Mouse (Mus musculus): Measurements from ENCODE around the gene Utp11. TPM values are rescaled to one million over a fixed set of nuclear protein-coding genes. Genes with fewer than 3 reads are reported as not detected.

Gene Utp11
- total RNA-seq, 2 experiments from 2014 or later, result 11.0 to 14.0 TPM

- no peak for DNase-seq
Measured at GRCm38 (mm10) chr4:124632856-124633255, 60.5 kb downstream of the Utp11 start.

GRCm38 (mm10) chr4:124631456-124631855 is 61.9 kb downstream of the Utp11 start:
- no peak for DNase-seq

Small RNAs within 50 kb of the gene (microRNA-seq; reads per million reads assigned to microRNA genes)
- 0 reads per million in 2 experiments for gene Gm24721
- gene Mir697, result 0 reads per million in 2 experiments

Other genes starting within 250 kb of the Utp11 start
- gene 3100002H09Rik, start 82.8 kb downstream of the Utp11 start, total RNA-seq (2021), result not detected
- gene Pou3f1, start 36.8 kb downstream of the Utp11 start, total RNA-seq (2021), result under 1 TPM; 0.15 to 0.33 TPM
- gene Fhl3, start 7.1 kb upstream of the Utp11 start, total RNA-seq (2021), result 10 to 100 TPM in 1 of 2 experiments, 1 to 10 TPM in 1; 8.2 to 13.8 TPM
- gene Sf3a3, start 21.2 kb upstream of the Utp11 start, total RNA-seq (2021), result 10 to 100 TPM; 18.8 to 19.4 TPM
- 1 to 10 TPM; 5.6 to 7.0 TPM for gene Inpp5b, start 48.2 kb upstream of the Utp11 start, total RNA-seq (2021)
- gene Mtf1, start 108.5 kb upstream of the Utp11 start, total RNA-seq (2021), result 10 to 100 TPM; 15.0 to 15.1 TPM
- 10 to 100 TPM; 20.0 to 20.5 TPM for gene Yrdc, start 157.1 kb upstream of the Utp11 start, total RNA-seq (2021)
- gene 1110065P20Rik, start 157.6 kb upstream of the Utp11 start, total RNA-seq (2021), result 10 to 100 TPM; 20.7 to 26.9 TPM
- under 1 TPM; 0.52 to 0.57 TPM for gene Maneal, start 168.6 kb upstream of the Utp11 start, total RNA-seq (2021)
- not detected for gene Epha10, start 187.3 kb upstream of the Utp11 start, total RNA-seq (2021)
- gene 9930104L06Rik, start 243.4 kb upstream of the Utp11 start, total RNA-seq (2021), result 10 to 100 TPM in 1 of 2 experiments, 1 to 10 TPM in 1; 7.8 to 10.9 TPM
- under 1 TPM; 0.41 to 0.57 TPM for gene Cdca8, start 245.7 kb upstream of the Utp11 start, total RNA-seq (2021)

All from heart, adult 18-20 months (tissue).